Mouse (Mus musculus) mesoderm, embryonic 11.5 days (tissue): ENCODE results near the gene Cebpg.

Experiments used
- DNase-seq: peaks from one replicate; pipeline ENCODE4 v3.0.0-alpha.2; 2012; ENCODE audit warnings: low read depth, low spot score

Cebpg gene

DNA sequence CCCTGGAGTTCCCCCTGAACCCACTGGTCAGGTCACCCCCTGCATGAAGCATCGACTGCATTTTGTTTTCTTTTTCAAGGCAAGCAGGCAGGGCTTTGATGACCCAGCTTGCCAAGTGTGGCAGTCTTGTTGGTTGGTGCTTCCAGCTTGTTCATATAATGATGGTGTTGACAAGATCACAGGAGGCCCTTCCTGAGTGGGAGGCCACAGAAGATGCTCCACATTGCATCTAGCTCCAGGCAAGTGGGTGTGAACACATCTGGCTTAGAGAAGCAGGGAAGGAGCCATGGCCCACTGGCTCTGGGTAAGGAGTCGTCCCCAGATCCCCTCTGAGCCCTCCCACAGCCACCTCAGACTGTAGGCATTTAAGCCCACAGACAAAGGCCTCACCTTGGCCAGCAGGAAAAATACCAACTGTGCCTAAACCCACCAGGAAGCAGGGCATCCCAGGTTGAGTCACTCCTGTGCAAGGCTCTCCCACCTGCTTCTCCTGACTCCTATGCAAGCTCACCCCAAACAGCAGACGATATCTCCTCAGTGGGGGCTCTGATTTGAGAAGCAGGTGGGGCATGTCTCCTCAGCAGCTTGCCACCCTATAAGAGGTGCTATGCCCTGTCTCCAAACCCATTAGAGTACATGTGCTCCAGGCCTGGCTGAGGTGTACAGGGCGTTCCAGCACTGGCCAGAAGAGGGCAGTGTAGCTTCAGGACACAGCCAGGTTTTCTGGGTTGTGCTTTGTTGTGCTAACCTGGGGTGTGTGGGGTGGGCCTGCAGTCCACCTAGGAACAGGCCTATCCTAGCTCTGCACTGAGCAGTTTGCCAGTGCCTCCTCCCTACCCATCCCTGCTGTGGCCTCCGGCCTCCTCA, 30.7 kb downstream of the Cebpg start:
- DNase-seq, result peak; percentile 72

DNA sequence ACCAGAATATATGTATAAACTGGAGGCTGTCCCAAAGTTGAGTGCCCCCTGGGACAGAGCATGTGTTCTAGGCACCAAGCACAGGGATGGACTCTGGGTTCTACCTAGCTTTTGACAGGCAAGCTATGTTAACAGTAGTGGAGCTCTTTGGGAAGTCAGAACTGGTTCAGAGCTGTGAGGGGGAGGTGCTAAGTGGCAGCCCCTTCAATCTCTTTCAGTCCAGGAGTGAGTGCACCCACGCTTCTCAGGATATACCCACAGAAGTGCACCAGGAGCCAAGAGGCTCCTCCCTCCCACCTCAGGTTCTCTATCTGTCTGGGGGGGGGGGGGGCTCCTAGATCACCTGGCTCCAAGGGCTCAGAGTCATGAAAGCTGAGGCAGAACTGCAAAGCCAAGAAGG, 31.9 kb downstream of the Cebpg start:
- no peak for DNase-seq

GRCm38 (mm10) chr7:35023251-35023650, 33.1 kb downstream of the Cebpg start:
- DNase-seq, result no peak

GRCm38 (mm10) chr7:35021365-35021764, 35.0 kb downstream of the Cebpg start:
- DNase-seq, result no peak

DNA sequence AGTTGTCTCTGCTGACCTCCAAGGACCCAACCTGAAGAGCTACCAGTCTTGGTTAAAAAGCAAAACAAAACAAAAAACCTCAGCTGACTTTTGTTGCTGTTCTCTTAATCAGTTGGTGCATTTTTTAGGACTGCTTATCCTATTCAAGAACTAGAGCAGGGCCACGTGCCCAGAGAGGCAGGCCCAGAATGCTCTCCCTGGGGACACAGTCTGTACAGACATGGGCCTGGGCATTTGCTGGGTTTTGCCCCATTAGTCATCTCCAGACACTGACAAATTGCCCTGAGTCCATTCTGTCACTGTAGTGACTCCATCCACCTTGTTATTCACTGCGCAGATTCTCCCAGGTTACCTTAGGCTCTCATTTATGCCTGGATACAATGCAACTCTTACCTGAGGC, 41.1 kb downstream of the Cebpg start:
- DNase-seq, result no peak

DNA sequence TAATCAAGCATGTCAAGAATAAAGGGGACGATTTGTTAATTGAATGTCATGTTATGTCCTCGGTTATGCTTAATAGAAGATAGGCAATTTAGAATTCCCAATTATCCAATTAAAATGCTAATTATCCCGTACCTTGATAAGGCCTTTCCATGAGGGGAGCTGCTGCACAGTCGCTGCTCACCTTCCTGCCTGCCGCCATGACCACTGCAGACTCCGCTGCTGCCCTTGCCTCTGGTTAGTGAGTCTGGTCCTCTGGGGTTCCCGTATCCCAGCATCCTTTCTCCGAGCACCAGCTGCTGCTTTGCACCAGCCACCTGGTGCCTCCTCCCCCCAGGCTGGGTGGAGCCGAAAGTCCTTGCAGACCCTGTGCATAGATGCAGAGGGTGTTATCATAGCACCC, 43.1 kb downstream of the Cebpg start:
- DNase-seq, result no peak

DNA sequence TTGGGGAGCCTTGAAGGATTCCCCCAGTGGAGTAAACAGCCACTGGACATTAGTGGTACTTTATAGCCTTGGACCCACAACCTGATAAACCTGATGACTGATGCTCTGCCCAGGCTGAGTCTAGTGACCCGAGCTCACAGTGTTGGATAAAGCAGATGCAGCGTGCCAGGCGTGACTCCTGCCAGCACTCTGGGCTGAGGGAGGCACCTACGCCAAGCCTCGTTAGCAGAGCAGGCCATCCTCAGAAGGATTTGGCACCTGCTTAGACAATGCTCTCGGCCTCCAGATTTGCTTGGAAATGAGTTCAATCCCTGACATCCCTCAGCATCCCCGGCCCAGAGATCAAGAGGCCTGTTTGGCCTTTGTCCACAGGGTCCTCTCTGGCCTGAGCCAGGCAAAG, 49.7 kb downstream of the Cebpg start:
- no peak for DNase-seq

- no peak for DNase-seq
Measured at GRCm38 (mm10) chr7:35003171-35003737, 53.1 kb downstream of the Cebpg start.

DNA sequence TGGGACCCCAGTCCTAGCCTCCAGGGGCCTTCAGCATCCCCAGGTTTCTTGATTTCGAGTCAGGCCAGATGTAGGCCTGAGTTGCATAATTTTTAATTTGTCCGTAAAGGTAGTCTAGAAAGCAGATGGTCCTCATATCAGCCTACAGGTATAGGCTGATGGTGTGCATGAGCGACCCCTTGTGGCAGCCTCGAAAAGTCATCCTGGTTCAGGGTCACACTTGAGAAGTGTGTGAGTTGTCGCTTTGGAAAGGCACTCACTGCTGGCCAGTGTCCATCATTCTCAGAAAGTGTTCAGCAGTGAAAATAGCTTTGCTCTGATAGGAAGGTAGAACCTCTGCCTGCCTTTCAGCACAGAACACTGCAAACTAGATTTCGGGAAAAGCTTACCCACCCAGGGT, 55.5 kb downstream of the Cebpg start:
- DNase-seq, result no peak
